Mouse (Mus musculus): ENCODE data around the gene Bap1. TPM values are rescaled to one million over a fixed set of nuclear protein-coding genes. Genes with fewer than 3 reads are reported as not detected.

Bap1 gene
- polyA plus RNA-seq, 1 experiment from 2014 or later: 38.1 TPM

DNA sequence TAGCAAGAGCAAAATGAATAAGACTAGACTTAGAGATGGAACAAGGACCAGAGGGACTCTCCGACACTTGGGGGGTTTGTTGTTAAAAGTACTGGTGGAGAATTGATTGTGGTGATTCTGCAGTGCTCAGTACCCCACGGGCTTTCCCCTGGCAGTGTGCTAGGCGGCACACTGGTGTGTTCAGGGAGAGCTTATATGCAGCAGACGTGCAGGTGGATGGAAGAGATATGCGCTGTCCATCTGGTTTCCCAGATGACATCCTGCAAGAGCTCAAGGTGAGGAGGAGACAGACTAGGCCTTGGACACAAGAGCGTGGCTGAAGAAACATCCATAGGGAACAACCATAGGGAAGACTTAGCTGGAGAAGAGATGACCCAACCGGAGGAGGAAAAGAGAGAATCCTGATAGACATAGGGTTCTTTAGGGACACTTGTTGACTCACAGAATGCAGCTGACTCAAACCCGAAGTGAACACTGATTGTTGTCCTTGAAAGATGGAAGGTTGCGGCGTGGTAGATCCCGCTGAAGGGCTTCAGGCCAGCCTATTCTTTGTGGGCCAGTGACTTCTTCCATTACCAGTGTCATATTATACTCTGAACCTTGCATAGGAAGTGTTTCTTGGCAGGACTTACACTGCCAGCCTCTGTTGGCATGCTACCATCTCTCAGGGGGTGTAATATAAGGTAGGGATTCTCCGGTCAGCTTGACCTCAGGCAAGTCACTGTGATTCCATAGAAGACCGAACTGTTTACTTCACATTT is 44.0 kb upstream of the Bap1 start:
- H3K4me3 ChIP-seq (ENCODE audit: low read depth, low read length): peak overlapping the region; percentile 77
- H3K27me3 ChIP-seq (replicated peaks; ENCODE audit: insufficient read depth, low read length): no peaks in the 10 kb centered on the region
- H3K9ac ChIP-seq (replicated peaks; ENCODE audit: low read depth): peak overlapping the region; percentile 93
- WGBS: 71% methylated on average over 13 of the region's 13 CpGs
- TF ChIP-seq CTCF (IDR thresholded peaks at IDR 0.05) (no peak), EP300 (IDR thresholded peaks at IDR 0.05) (no peak)
- DNase-seq (ENCODE audit: low spot score): no peak
- H3K4me1 ChIP-seq (ENCODE audit: insufficient read depth, low read depth, low read length): peaks cover 5% of the 10 kb centered on the region; the same call in 1 of the 2 replicates
- peak; percentile 0; the same call in 1 of the 2 replicates for ATAC-seq
- H3K4me2 ChIP-seq (replicated peaks; ENCODE audit: low read depth, low read length): peak overlapping the region; percentile 72
- H3K9me3 ChIP-seq (ENCODE audit: low read length): no peaks in the 10 kb centered on the region
- peak overlapping the region; percentile 94 for H3K27ac ChIP-seq (ENCODE audit: low read length)
- H3K36me3 ChIP-seq (ENCODE audit: insufficient read depth, low read length): peaks cover 15% of the 10 kb centered on the region; the same call in 1 of the 2 replicates

DNA sequence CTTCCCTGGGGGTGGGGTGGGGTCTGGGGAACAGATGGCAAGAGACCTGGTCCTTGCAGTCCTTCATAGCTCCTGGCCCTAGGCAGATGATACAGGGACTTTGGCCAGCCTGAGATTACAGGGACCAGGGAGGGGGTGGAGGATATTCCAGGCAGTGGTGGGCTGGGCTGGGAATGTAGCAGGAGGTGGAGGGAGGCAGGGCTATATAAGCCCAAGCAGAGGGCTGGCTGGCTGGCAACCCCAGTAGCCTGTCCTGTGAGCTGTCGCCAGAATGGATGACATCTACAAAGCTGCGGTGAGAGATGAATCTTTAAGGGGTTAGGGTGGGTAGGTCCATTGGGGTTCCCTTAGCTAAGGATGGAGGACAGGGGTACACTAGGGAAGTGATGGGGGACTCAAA is 43.2 kb upstream of the Bap1 start, which contains the start of gene Tnnc1:
Tnnc1 (plus strand) TSS at position 229 of the 400 bp plus-strand sequence.
- ATAC-seq: no peak
- H3K9ac ChIP-seq (replicated peaks; ENCODE audit: low read depth): no peak within 1 kb of the TSS
- no peak for DNase-seq (ENCODE audit: low spot score)
- peak within 1 kb of the TSS; percentile 77; the same call in 1 of the 2 replicates for H3K4me3 ChIP-seq (ENCODE audit: low read depth, low read length)
- H3K4me1 ChIP-seq (ENCODE audit: insufficient read depth, low read depth, low read length): peaks cover 5% of the 10 kb centered on the region; the same call in 1 of the 2 replicates
- peaks cover 9% of the 10 kb centered on the region; the same call in 1 of the 2 replicates for H3K36me3 ChIP-seq (ENCODE audit: insufficient read depth, low read length)
- WGBS: 48% methylated on average over 2 of the region's 2 CpGs
- H3K9me3 ChIP-seq (ENCODE audit: low read length): no peaks in the 10 kb centered on the region
- TF ChIP-seq EP300 (IDR thresholded peaks at IDR 0.05) (no peak), CTCF (IDR thresholded peaks at IDR 0.05) (no peak)
- peak within 1 kb of the TSS; percentile 72 for H3K4me2 ChIP-seq (replicated peaks; ENCODE audit: low read depth, low read length)
- H3K27me3 ChIP-seq (replicated peaks; ENCODE audit: insufficient read depth, low read length): no peaks in the 10 kb centered on the region
- H3K27ac ChIP-seq (ENCODE audit: low read length): peak within 1 kb of the TSS; percentile 94

DNA sequence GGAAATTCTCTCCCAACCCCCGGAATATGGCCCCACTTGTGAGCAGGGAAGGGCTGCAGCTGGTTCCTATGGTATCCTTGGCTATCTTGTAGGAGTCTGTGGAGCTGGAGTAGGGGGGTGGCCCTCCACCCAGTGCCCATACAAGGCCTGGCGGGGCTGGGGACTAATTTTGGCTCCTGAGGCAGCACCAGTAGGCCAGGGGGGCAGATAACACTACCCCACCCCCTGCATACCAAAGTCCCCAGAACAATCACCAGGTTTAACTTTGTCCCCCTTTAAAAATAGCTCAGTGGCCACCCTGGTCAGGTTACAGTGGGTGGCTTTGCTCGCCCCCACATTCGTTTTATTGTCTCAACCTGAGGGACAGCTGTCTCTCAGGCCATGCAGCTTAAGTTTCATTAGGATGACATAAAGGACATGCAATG is 42.1 kb upstream of the Bap1 start:
- ATAC-seq: no peak
- TF ChIP-seq EP300 (IDR thresholded peaks at IDR 0.05) (no peak), CTCF (IDR thresholded peaks at IDR 0.05) (no peak)
- H3K27ac ChIP-seq (ENCODE audit: low read length): no peak overlapping the region
- no peak for DNase-seq (ENCODE audit: low spot score)
- H3K9ac ChIP-seq (replicated peaks; ENCODE audit: low read depth): no peak overlapping the region
- H3K4me2 ChIP-seq (replicated peaks; ENCODE audit: low read depth, low read length): no peak overlapping the region
- H3K4me3 ChIP-seq (ENCODE audit: low read depth, low read length): no peak overlapping the region
- H3K9me3 ChIP-seq (ENCODE audit: low read length): no peaks in the 10 kb centered on the region
- no peaks in the 10 kb centered on the region for H3K36me3 ChIP-seq (ENCODE audit: insufficient read depth, low read length)
- peaks cover 5% of the 10 kb centered on the region; the same call in 1 of the 2 replicates for H3K4me1 ChIP-seq (ENCODE audit: insufficient read depth, low read depth, low read length)
- WGBS: 72% methylated on average over 4 of the region's 4 CpGs
- H3K27me3 ChIP-seq (replicated peaks; ENCODE audit: insufficient read depth, low read length): no peaks in the 10 kb centered on the region

DNA sequence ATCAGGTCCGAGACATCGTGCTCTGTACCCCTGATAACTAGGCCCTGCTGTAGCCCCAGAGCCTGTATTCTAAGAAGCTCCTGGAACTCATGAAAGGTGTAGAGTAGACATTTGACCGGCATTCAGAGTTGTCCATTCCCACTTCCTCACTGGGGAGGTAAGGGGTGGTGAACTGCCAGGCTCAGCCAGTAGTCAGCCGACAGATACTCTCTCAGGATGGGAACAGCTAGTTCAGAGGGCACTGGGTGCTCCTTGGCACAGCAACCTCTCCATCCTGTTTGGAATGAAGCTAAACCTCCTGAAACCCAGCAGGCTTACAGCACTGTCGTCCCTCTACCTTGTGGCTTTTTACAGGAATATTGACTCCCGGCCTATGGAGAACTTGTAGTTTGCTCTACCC is 39.4 kb upstream of the Bap1 start:
- no peak for TF ChIP-seq CTCF (IDR thresholded peaks at IDR 0.05)
- no peak for TF ChIP-seq EP300 (IDR thresholded peaks at IDR 0.05)
- 84% methylated on average over 6 of the region's 6 CpGs for WGBS
- peaks cover 3% of the 10 kb centered on the region; the same call in 1 of the 2 replicates for H3K4me1 ChIP-seq (ENCODE audit: insufficient read depth, low read depth, low read length)
- no peaks in the 10 kb centered on the region for H3K36me3 ChIP-seq (ENCODE audit: insufficient read depth, low read length)
- H3K9ac ChIP-seq (replicated peaks; ENCODE audit: low read depth): no peak overlapping the region
- no peak for DNase-seq (ENCODE audit: low spot score)
- no peak overlapping the region for H3K4me3 ChIP-seq (ENCODE audit: low read depth, low read length)
- ATAC-seq: no peak
- H3K9me3 ChIP-seq (ENCODE audit: low read length): no peaks in the 10 kb centered on the region
- H3K27ac ChIP-seq (ENCODE audit: low read length): no peak overlapping the region; the same call in 1 of the 2 replicates
- H3K27me3 ChIP-seq (replicated peaks; ENCODE audit: insufficient read depth, low read length): no peaks in the 10 kb centered on the region
- no peak overlapping the region for H3K4me2 ChIP-seq (replicated peaks; ENCODE audit: low read depth, low read length)

DNA sequence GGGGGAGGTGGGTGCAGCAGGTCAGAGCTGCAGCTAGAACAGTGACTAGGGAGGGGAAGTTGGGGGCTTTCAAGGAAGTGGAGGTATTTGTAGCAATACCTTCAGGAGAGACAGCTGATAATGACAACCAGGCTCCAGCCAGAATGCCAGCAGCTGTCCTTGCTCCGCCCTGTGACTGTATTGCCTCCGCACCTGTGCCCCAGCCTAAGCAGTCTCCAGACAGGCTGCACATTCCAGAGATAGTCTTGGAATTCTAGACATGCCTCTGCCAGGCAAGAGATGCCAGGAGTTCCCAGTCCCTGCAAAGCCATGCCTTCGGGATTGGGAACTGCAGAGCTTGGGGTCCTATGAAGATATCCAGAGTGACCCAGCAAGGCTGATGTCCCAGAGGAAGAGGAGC is 38.8 kb upstream of the Bap1 start:
- Histone ChIP-seq H3K9me3 (ENCODE audit: low read length) (no peaks in the 10 kb centered on the region), H3K27me3 (replicated peaks; ENCODE audit: insufficient read depth, low read length) (no peaks in the 10 kb centered on the region), H3K36me3 (ENCODE audit: insufficient read depth, low read length) (no peaks in the 10 kb centered on the region), H3K9ac (replicated peaks; ENCODE audit: low read depth) (no peak overlapping the region), H3K27ac (ENCODE audit: low read length) (no peak overlapping the region; the same call in 1 of the 2 replicates), H3K4me2 (replicated peaks; ENCODE audit: low read depth, low read length) (no peak overlapping the region), H3K4me1 (ENCODE audit: insufficient read depth, low read depth, low read length) (no peaks in the 10 kb centered on the region; the same call in 1 of the 2 replicates), H3K4me3 (ENCODE audit: low read depth, low read length) (no peak overlapping the region)
- WGBS: 63% methylated on average over 3 of the region's 3 CpGs
- TF ChIP-seq EP300 (IDR thresholded peaks at IDR 0.05): peak; percentile 68
- TF ChIP-seq CTCF (IDR thresholded peaks at IDR 0.05): no peak
- no peak for DNase-seq (ENCODE audit: low spot score)
- ATAC-seq: peak; percentile 63

DNA sequence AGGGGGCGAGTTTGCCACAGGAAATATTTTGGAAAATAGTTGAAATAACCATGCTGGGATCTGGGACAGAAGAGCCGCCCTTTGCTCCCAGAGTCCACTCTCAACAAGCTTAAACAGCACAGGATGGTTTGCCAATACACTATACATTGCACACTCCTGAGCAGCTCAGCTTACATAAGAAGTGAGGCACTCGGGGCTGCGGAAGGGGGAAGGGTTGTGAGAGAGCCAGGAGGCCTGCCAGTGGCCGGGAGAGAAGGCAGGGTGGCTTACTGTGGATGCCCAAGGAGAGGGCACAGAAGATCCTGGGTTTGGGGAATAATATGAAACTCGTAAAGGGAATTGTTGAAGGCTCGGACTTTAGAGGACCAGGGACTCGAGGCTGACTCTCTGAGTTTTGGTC is 37.4 kb upstream of the Bap1 start:
- H3K4me2 ChIP-seq (replicated peaks; ENCODE audit: low read depth, low read length): no peak overlapping the region
- TF ChIP-seq EP300 (IDR thresholded peaks at IDR 0.05) (no peak), CTCF (IDR thresholded peaks at IDR 0.05) (no peak)
- no peaks in the 10 kb centered on the region for H3K9me3 ChIP-seq (ENCODE audit: low read length)
- no peak overlapping the region for H3K27ac ChIP-seq (ENCODE audit: low read length)
- no peak for ATAC-seq
- no peak for DNase-seq (ENCODE audit: low spot score)
- no peaks in the 10 kb centered on the region; the same call in 1 of the 2 replicates for H3K4me1 ChIP-seq (ENCODE audit: insufficient read depth, low read depth, low read length)
- no peaks in the 10 kb centered on the region for H3K27me3 ChIP-seq (replicated peaks; ENCODE audit: insufficient read depth, low read length)
- H3K9ac ChIP-seq (replicated peaks; ENCODE audit: low read depth): no peak overlapping the region
- 53% methylated on average over 8 of the region's 8 CpGs for WGBS
- H3K4me3 ChIP-seq (ENCODE audit: low read depth, low read length): no peak overlapping the region
- no peaks in the 10 kb centered on the region for H3K36me3 ChIP-seq (ENCODE audit: insufficient read depth, low read length)
